Mouse (Mus musculus): ENCODE measurements around the gene Nhej1. TPM values are rescaled to one million over a fixed set of nuclear protein-coding genes. Genes with fewer than 3 reads are reported as not detected.

Gene Nhej1
- polyA plus RNA-seq, 1 experiment from 2014 or later: 8.2 TPM

- no peaks in the 10 kb centered on the region for H3K4me1 ChIP-seq (replicated peaks; ENCODE audit: control insufficient read depth, insufficient read depth, low read length)
- peaks cover 10% of the 10 kb centered on the region; the same call in 1 of the 2 replicates for H3K36me3 ChIP-seq (ENCODE audit: control insufficient read depth, insufficient read depth)
- H3K4me3 ChIP-seq (replicated peaks; ENCODE audit: low read length): no peak within 1 kb of the TSS
- WGBS: 72% methylated on average over 12 of the region's 12 CpGs
- no peaks in the 10 kb centered on the region for H3K9me3 ChIP-seq (ENCODE audit: control insufficient read depth, low read length)
- no peak within 1 kb of the TSS for H3K27ac ChIP-seq (ENCODE audit: low read length)
- ATAC-seq: no peak
- no peaks in the 10 kb centered on the region for H3K27me3 ChIP-seq (replicated peaks; ENCODE audit: control insufficient read depth, insufficient read depth, low read length)
- no peak within 1 kb of the TSS for H3K4me2 ChIP-seq (ENCODE audit: low read length)
- no peak within 1 kb of the TSS for H3K9ac ChIP-seq (replicated peaks; ENCODE audit: low read depth, low read length)
Observed at GRCm38 (mm10) chr1:75133421-75134207, 8.6 kb upstream of the Nhej1 start, which contains the start of gene Slc23a3. Slc23a3 (minus strand) TSS chr1:75133890.

DNA sequence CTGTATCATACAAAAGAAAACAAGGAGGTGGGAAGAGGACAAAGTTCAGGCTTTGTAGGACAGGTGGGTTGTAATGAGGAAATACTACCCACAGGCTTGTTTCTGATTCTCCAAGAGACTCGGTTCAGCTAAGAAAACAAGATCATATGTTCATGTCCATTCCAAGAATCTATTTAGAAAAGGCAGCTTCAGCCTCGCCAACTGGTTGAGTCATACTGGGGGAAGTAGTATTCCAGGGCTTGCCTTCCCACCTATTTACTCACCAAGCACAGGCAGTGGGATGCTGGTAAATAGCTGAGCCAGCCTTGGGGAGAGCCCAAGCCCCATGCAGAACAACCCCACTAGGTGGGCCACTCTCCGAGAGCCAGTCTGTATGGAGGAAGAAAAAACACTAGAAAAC, 3.6 kb upstream of the Nhej1 start:
- peaks cover 9% of the 10 kb centered on the region for H3K4me1 ChIP-seq (replicated peaks; ENCODE audit: control insufficient read depth, insufficient read depth, low read length)
- no peaks in the 10 kb centered on the region for H3K36me3 ChIP-seq (ENCODE audit: control insufficient read depth, insufficient read depth)
- no peak overlapping the region for H3K4me3 ChIP-seq (replicated peaks; ENCODE audit: low read length)
- 70% methylated on average over 3 of the region's 3 CpGs for WGBS
- no peak for ATAC-seq
- H3K4me2 ChIP-seq (ENCODE audit: low read length): no peak overlapping the region
- no peaks in the 10 kb centered on the region for H3K9me3 ChIP-seq (ENCODE audit: control insufficient read depth, low read length)
- no peaks in the 10 kb centered on the region for H3K27me3 ChIP-seq (replicated peaks; ENCODE audit: control insufficient read depth, insufficient read depth, low read length)
- no peak overlapping the region for H3K27ac ChIP-seq (ENCODE audit: low read length)
- no peak overlapping the region for H3K9ac ChIP-seq (replicated peaks; ENCODE audit: low read depth, low read length)

- no peak for ATAC-seq
- H3K4me1 ChIP-seq (replicated peaks; ENCODE audit: control insufficient read depth, insufficient read depth, low read length): peaks cover 9% of the 10 kb centered on the region
- H3K4me3 ChIP-seq (replicated peaks; ENCODE audit: low read length): peak overlapping the region; percentile 84
- no peak overlapping the region; the same call in 1 of the 2 replicates for H3K27ac ChIP-seq (ENCODE audit: low read length)
- peak overlapping the region; percentile 74 for H3K4me2 ChIP-seq (ENCODE audit: low read length)
- H3K27me3 ChIP-seq (replicated peaks; ENCODE audit: control insufficient read depth, insufficient read depth, low read length): no peaks in the 10 kb centered on the region
- H3K9ac ChIP-seq (replicated peaks; ENCODE audit: low read depth, low read length): peak overlapping the region; percentile 77; the same call in 1 of the 2 replicates
- H3K36me3 ChIP-seq (ENCODE audit: control insufficient read depth, insufficient read depth): no peaks in the 10 kb centered on the region
- 41% methylated on average over 5 of the region's 5 CpGs for WGBS
- no peaks in the 10 kb centered on the region for H3K9me3 ChIP-seq (ENCODE audit: control insufficient read depth, low read length)
Observed at GRCm38 (mm10) chr1:75125418-75125817, 418 bp upstream of the Nhej1 start.

DNA sequence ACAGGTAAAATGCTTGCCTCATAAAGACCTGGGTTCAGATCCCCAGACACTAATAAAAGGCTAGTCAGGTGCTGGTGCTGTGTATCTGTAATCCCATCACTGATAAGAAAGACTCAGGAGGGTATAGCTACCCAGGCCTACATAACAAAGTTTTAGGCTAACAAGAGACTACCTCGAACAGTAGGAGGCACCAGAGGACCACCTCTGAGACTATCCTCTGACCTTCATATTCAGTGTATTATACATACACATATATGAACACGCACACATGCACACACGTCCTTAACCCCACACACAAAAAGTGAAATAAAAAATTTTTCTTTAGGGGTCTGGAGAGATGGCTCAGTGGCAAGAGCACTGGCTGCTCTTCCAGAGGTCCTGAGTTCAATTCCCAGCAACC, 2.8 kb downstream of the Nhej1 start:
- no peak overlapping the region for H3K4me3 ChIP-seq (replicated peaks; ENCODE audit: low read length)
- H3K9me3 ChIP-seq (ENCODE audit: control insufficient read depth, low read length): no peaks in the 10 kb centered on the region
- H3K4me2 ChIP-seq (ENCODE audit: low read length): no peak overlapping the region
- 80% methylated on average over 3 of the region's 3 CpGs for WGBS
- no peaks in the 10 kb centered on the region for H3K27me3 ChIP-seq (replicated peaks; ENCODE audit: control insufficient read depth, insufficient read depth, low read length)
- no peak overlapping the region for H3K9ac ChIP-seq (replicated peaks; ENCODE audit: low read depth, low read length)
- H3K4me1 ChIP-seq (replicated peaks; ENCODE audit: control insufficient read depth, insufficient read depth, low read length): peaks cover 9% of the 10 kb centered on the region
- H3K27ac ChIP-seq (ENCODE audit: low read length): no peak overlapping the region
- H3K36me3 ChIP-seq (ENCODE audit: control insufficient read depth, insufficient read depth): no peaks in the 10 kb centered on the region
- ATAC-seq: no peak

GRCm38 (mm10) chr1:75052091-75052490, 72.9 kb downstream of the Nhej1 start:
- WGBS: 33% methylated on average over 4 of the region's 4 CpGs
- no peaks in the 10 kb centered on the region for H3K4me1 ChIP-seq (replicated peaks; ENCODE audit: control insufficient read depth, insufficient read depth, low read length)
- H3K36me3 ChIP-seq (ENCODE audit: control insufficient read depth, insufficient read depth): no peaks in the 10 kb centered on the region
- no peak overlapping the region for H3K9ac ChIP-seq (replicated peaks; ENCODE audit: low read depth, low read length)
- H3K9me3 ChIP-seq (ENCODE audit: control insufficient read depth, low read length): no peaks in the 10 kb centered on the region
- no peaks in the 10 kb centered on the region for H3K27me3 ChIP-seq (replicated peaks; ENCODE audit: control insufficient read depth, insufficient read depth, low read length)
- no peak overlapping the region for H3K4me3 ChIP-seq (replicated peaks; ENCODE audit: low read length)
- ATAC-seq: no peak
- no peak overlapping the region for H3K27ac ChIP-seq (ENCODE audit: low read length)
- H3K4me2 ChIP-seq (ENCODE audit: low read length): no peak overlapping the region

DNA sequence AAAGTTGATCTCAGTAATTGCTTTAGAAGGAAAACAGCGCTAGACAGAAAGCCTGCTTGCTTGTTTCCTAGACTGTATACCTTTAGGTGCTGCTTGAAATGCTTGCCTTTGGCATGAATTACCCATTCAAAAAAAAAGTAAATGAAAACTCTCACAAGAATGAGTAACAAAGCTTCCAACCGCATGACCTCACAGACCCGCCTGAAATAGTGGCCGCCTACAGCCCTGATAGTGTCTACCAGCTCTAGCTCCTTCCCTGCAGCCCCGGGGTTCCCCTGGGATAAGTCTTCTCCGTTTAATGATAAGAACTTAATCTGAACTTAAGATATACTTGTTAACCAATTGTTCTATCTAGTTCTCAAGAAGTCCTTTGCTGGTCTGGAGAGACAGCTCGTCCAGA, 73.6 kb downstream of the Nhej1 start:
- Histone ChIP-seq H3K27me3 (replicated peaks; ENCODE audit: control insufficient read depth, insufficient read depth, low read length) (no peaks in the 10 kb centered on the region), H3K4me2 (ENCODE audit: low read length) (no peak overlapping the region), H3K36me3 (ENCODE audit: control insufficient read depth, insufficient read depth) (no peaks in the 10 kb centered on the region), H3K9me3 (ENCODE audit: control insufficient read depth, low read length) (no peaks in the 10 kb centered on the region), H3K4me1 (replicated peaks; ENCODE audit: control insufficient read depth, insufficient read depth, low read length) (no peaks in the 10 kb centered on the region), H3K9ac (replicated peaks; ENCODE audit: low read depth, low read length) (no peak overlapping the region), H3K4me3 (replicated peaks; ENCODE audit: low read length) (no peak overlapping the region), H3K27ac (ENCODE audit: low read length) (no peak overlapping the region)
- no peak for ATAC-seq
- WGBS: 77% methylated on average over 7 of the region's 7 CpGs

DNA sequence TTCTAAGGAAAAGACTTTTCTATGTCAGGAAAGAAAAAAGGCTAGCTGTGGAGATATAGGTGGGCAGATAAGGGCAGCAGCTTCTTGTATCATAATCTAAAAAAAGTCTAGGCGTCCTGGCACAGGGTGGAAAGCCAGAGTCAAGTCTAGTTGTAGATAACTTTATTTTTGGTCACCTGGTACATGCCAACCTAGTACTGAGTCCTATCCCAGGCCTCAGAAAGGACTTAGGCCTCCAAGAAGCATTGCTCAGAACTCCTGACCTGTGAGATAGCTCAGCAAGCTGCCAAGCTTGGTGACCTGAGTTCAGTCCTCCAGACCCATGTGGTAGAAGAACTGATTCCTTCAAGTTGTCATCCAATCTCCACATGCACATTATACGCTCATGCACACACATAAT, 76.4 kb downstream of the Nhej1 start:
- Histone ChIP-seq H3K27me3 (replicated peaks; ENCODE audit: control insufficient read depth, insufficient read depth, low read length) (no peaks in the 10 kb centered on the region), H3K27ac (ENCODE audit: low read length) (no peak overlapping the region), H3K4me3 (replicated peaks; ENCODE audit: low read length) (no peak overlapping the region), H3K9me3 (ENCODE audit: control insufficient read depth, low read length) (no peaks in the 10 kb centered on the region), H3K4me1 (replicated peaks; ENCODE audit: control insufficient read depth, insufficient read depth, low read length) (no peaks in the 10 kb centered on the region), H3K9ac (replicated peaks; ENCODE audit: low read depth, low read length) (no peak overlapping the region), H3K36me3 (ENCODE audit: control insufficient read depth, insufficient read depth) (no peaks in the 10 kb centered on the region), H3K4me2 (ENCODE audit: low read length) (no peak overlapping the region)
- 86% methylated on average over 2 of the region's 2 CpGs for WGBS
- no peak for ATAC-seq

- Histone ChIP-seq H3K4me3 (replicated peaks; ENCODE audit: low read length) (no peak overlapping the region), H3K4me1 (replicated peaks; ENCODE audit: control insufficient read depth, insufficient read depth, low read length) (no peaks in the 10 kb centered on the region), H3K36me3 (ENCODE audit: control insufficient read depth, insufficient read depth) (no peaks in the 10 kb centered on the region), H3K9ac (replicated peaks; ENCODE audit: low read depth, low read length) (no peak overlapping the region), H3K4me2 (ENCODE audit: low read length) (no peak overlapping the region), H3K27me3 (replicated peaks; ENCODE audit: control insufficient read depth, insufficient read depth, low read length) (no peaks in the 10 kb centered on the region), H3K9me3 (ENCODE audit: control insufficient read depth, low read length) (no peaks in the 10 kb centered on the region), H3K27ac (ENCODE audit: low read length) (no peak overlapping the region)
- no peak for ATAC-seq
- 69% methylated on average over 4 of the region's 4 CpGs for WGBS
Observed at GRCm38 (mm10) chr1:75048041-75048440, 77.0 kb downstream of the Nhej1 start.

DNA sequence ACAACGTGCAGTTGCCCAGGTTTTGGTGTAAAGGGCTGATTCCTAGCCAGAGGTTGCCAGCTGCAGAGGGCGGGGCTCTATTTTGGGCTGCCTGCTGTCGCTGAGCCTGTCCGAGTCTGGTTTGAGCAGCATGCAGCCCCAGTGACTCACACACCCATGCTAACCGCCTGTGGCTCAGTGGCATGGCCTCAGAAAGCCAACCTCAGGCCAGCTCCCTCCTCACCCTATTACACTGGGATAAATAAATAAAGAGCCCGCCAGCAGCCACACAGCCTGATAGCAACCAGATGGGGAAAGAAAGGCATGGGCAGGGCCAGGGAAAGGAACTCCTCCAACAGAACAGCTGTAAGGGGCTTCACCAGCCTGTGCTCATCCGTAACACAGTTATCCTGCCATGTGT, 84.6 kb downstream of the Nhej1 start:
- no peak for ATAC-seq
- Histone ChIP-seq H3K27me3 (replicated peaks; ENCODE audit: control insufficient read depth, insufficient read depth, low read length) (no peaks in the 10 kb centered on the region), H3K4me3 (replicated peaks; ENCODE audit: low read length) (no peak overlapping the region), H3K27ac (ENCODE audit: low read length) (no peak overlapping the region), H3K36me3 (ENCODE audit: control insufficient read depth, insufficient read depth) (no peaks in the 10 kb centered on the region), H3K9me3 (ENCODE audit: control insufficient read depth, low read length) (no peaks in the 10 kb centered on the region), H3K9ac (replicated peaks; ENCODE audit: low read depth, low read length) (no peak overlapping the region), H3K4me1 (replicated peaks; ENCODE audit: control insufficient read depth, insufficient read depth, low read length) (no peaks in the 10 kb centered on the region), H3K4me2 (ENCODE audit: low read length) (no peak overlapping the region)
- WGBS: 60% methylated on average over 7 of the region's 7 CpGs
